Mouse (Mus musculus) CH12.LX (cell line): Measurements from ENCODE around the gene Trip4. TPM values are rescaled to one million over a fixed set of nuclear protein-coding genes. Genes with fewer than 3 reads are reported as not detected.

Source experiments
- DNase-seq: peaks from one replicate; pipeline ENCODE4 v3.0.0-alpha.2; 2013; ENCODE audit errors: extremely low read depth
- H3K27ac ChIP-seq: 2 replicates; pipeline ENCODE4 v1.5.1; 2012; ENCODE audit warnings: low read depth, mild to moderate bottlenecking, control low read depth, moderate library complexity; ENCODE audit not compliant: insufficient read depth
- H3K27me3 ChIP-seq: replicated peaks from 2 replicates; pipeline ENCODE3; 2012; ENCODE audit warnings: inconsistent platforms
- H3K36me3 ChIP-seq, 2 experiments: replicated peaks in 1 of 2; 2 replicates each; pipeline versions ENCODE3 to v1.6.1; 2012; ENCODE audit warnings: inconsistent platforms in 1 of 2, low read length in 1 of 2, mild to moderate bottlenecking in 1 of 2, mixed read lengths in 1 of 2, moderate library complexity in 1 of 2; ENCODE audit not compliant: control insufficient read depth in 1 of 2, insufficient read depth in 1 of 2
- H3K4me1 ChIP-seq, 2 experiments: 2 replicates each; pipeline ENCODE4 v1.6.1; 2012; ENCODE audit warnings: inconsistent platforms in 1 of 2, moderate library complexity in 1 of 2; ENCODE audit not compliant: insufficient read depth in 2 of 2, control insufficient read depth in 1 of 2
- H3K4me2 ChIP-seq: 2 replicates; pipeline ENCODE4 v1.6.1; 2012; ENCODE audit warnings: low read depth, mild to moderate bottlenecking, control low read depth; ENCODE audit not compliant: poor library complexity, insufficient read depth, severe bottlenecking
- H3K4me3 ChIP-seq, 3 experiments: fragments of 150-350 bp in 1 of 3; sonication (generic) in 1 of 3; replicated peaks in 1 of 3; 2 replicates each; pipeline versions ENCODE3 to v1.5.1; 2011 to 2012; ENCODE audit warnings: low read depth in 2 of 3, low read length in 2 of 3, mild to moderate bottlenecking in 2 of 3, moderate library complexity in 2 of 3, control low read depth in 1 of 3, improper control_type of control experiment in 1 of 3, inconsistent platforms in 1 of 3, mixed read lengths in 1 of 3; ENCODE audit not compliant: poor library complexity in 1 of 3
- H3K79me2 ChIP-seq: replicated peaks from 2 replicates; pipeline ENCODE4 v1.6.1; 2012; ENCODE audit warnings: mild to moderate bottlenecking, moderate library complexity; ENCODE audit not compliant: control insufficient read depth, poor library complexity, insufficient read depth, severe bottlenecking; ENCODE audit errors: extremely low read depth
- H3K9ac ChIP-seq: 2 replicates; pipeline ENCODE4 v1.6.1; 2012; ENCODE audit warnings: low read depth, mild to moderate bottlenecking, control low read depth, moderate library complexity; ENCODE audit not compliant: insufficient read depth
- H3K9me3 ChIP-seq: replicated peaks from 2 replicates; pipeline ENCODE3; 2012; ENCODE audit warnings: low read length, inconsistent platforms, mixed read lengths
- BHLHE40 ChIP-seq: IDR thresholded peaks from 2 replicates; pipeline ENCODE4 v1.6.1; 2011; ENCODE audit warnings: mild to moderate bottlenecking, low read depth, low read length, improper control_type of control experiment
- EP300 ChIP-seq: IDR thresholded peaks from 2 replicates; pipeline ENCODE4 v1.6.1; 2011; ENCODE audit warnings: low read length, improper control_type of control experiment
- ETS1 ChIP-seq: conservative IDR thresholded peaks from 2 replicates; pipeline ENCODE4 v1.6.1; 2012; ENCODE audit warnings: low read depth, mild to moderate bottlenecking, inconsistent platforms, low read length, improper control_type of control experiment, moderate library complexity
- HCFC1 ChIP-seq: IDR thresholded peaks from 2 replicates; pipeline ENCODE4 v1.6.1; 2012; ENCODE audit warnings: low read depth, mild to moderate bottlenecking, inconsistent platforms, low read length, improper control_type of control experiment
- JUND ChIP-seq: conservative IDR thresholded peaks from 2 replicates; pipeline ENCODE4 v1.6.1; 2011; ENCODE audit warnings: low read depth, low read length, improper control_type of control experiment
- KAT2A ChIP-seq: IDR thresholded peaks from 2 replicates; pipeline ENCODE4 v1.6.1; 2012; ENCODE audit warnings: low read length, improper control_type of control experiment, inconsistent platforms; ENCODE audit not compliant: insufficient replicate concordance
- MAFK ChIP-seq: IDR thresholded peaks from 2 replicates; pipeline ENCODE4 v1.6.1; 2011; ENCODE audit warnings: low read length, improper control_type of control experiment; ENCODE audit not compliant: insufficient replicate concordance
- MAZ ChIP-seq: IDR thresholded peaks from 2 replicates; pipeline ENCODE4 v1.6.1; 2012; ENCODE audit warnings: low read depth, mild to moderate bottlenecking, inconsistent platforms, low read length, improper control_type of control experiment, moderate library complexity
- NRF1 ChIP-seq: IDR thresholded peaks from 2 replicates; pipeline ENCODE4 v1.6.1; 2014; ENCODE audit warnings: low read depth, mild to moderate bottlenecking, inconsistent platforms, low read length, improper control_type of control experiment, moderate library complexity
- PAX5 ChIP-seq: IDR thresholded peaks from 2 replicates; pipeline ENCODE4 v1.6.1; 2012; ENCODE audit warnings: low read length, inconsistent platforms, mixed read lengths
- RAD21 ChIP-seq: IDR thresholded peaks from 2 replicates; pipeline ENCODE4 v1.6.1; 2011; ENCODE audit warnings: low read depth, mild to moderate bottlenecking, low read length, improper control_type of control experiment, moderate library complexity
- RCOR1 ChIP-seq: conservative IDR thresholded peaks from 2 replicates; pipeline ENCODE4 v1.6.1; 2012; ENCODE audit warnings: low read depth, mild to moderate bottlenecking, inconsistent platforms, low read length, improper control_type of control experiment
- SMC3 ChIP-seq: IDR thresholded peaks from 2 replicates; pipeline ENCODE4 v1.6.1; 2011; ENCODE audit warnings: low read depth, low read length, improper control_type of control experiment
- TBP ChIP-seq: conservative IDR thresholded peaks from 2 replicates; pipeline ENCODE4 v1.6.1; 2011; ENCODE audit warnings: low read depth, low read length, improper control_type of control experiment
- TCF12 ChIP-seq: IDR thresholded peaks from 2 replicates; pipeline ENCODE4 v1.6.1; 2014; ENCODE audit warnings: low read depth, mild to moderate bottlenecking, inconsistent platforms, low read length, improper control_type of control experiment
- UBTF ChIP-seq: IDR thresholded peaks from 2 replicates; pipeline ENCODE4 v1.6.1; 2012; ENCODE audit warnings: low read depth, mild to moderate bottlenecking, inconsistent platforms, low read length, improper control_type of control experiment, moderate library complexity
- USF1 ChIP-seq: IDR thresholded peaks from 2 replicates; pipeline ENCODE4 v1.6.1; 2014; ENCODE audit warnings: low read depth, mild to moderate bottlenecking, inconsistent platforms, low read length, improper control_type of control experiment
- ZC3H11A ChIP-seq: IDR thresholded peaks from 2 replicates; pipeline ENCODE4 v1.6.1; 2012; ENCODE audit warnings: low read depth, mild to moderate bottlenecking, inconsistent platforms, low read length, improper control_type of control experiment
- ZMIZ1 ChIP-seq: IDR thresholded peaks from 2 replicates; pipeline ENCODE4 v1.6.1; 2012; ENCODE audit warnings: low read depth, mild to moderate bottlenecking, inconsistent platforms, low read length, improper control_type of control experiment
- ZNF384 ChIP-seq: IDR thresholded peaks from 2 replicates; pipeline ENCODE4 v1.6.1; 2012; ENCODE audit warnings: low read depth, low read length, improper control_type of control experiment, inconsistent platforms
- dilution Hi-C: fragments of 300-500 bp; cut with MboI; formaldehyde crosslinking; loops from 2 replicates; pipeline ENCODE4 v1.14.3; 2020; ENCODE audit warnings: low sequenced_read_pairs; ENCODE audit not compliant: extremely low pct_unique_long_range_greater_than_20kb, extremely low pct_ligation_motif_present
- in situ Hi-C: fragments of 300-500 bp; cut with MboI; formaldehyde crosslinking; loops from 3 replicates; pipeline ENCODE4 v1.14.3; 2019; ENCODE audit warnings: low sequenced_read_pairs, low pct_ligation_motif_present, low pct_unique_long_range_greater_than_20kb, mixed read lengths
- polyA plus RNA-seq: library from polyadenylated mRNA; unstranded; fragments of >175 nt; gene quantifications from 2 replicates; pipeline ENCODE4 v1.2.1, GENCODE M21; 2012; ENCODE audit warnings: low read depth; ENCODE audit not compliant: insufficient read length
- total RNA-seq, 2 experiments: library from RNA; depleted of rRNA; stranded (reverse); fragments of 300-350 nt in 1 of 2; fragments of >200 nt in 1 of 2; gene quantifications; 2 replicates each; pipeline ENCODE4 v1.2.3; 2012 to 2014

Gene Trip4
- total and polyA plus RNA-seq, 3 experiments: 12.0 to 15.4 (median 14.4) TPM

- DNase-seq: no peak
- Histone ChIP-seq H3K36me3 (peaks cover 2 to 20% of the 10 kb centered on the region in 2 experiments), H3K9me3 (no peaks in the 10 kb centered on the region), H3K27ac (no peak overlapping the region), H3K27me3 (no peaks in the 10 kb centered on the region), H3K4me3 (no peak overlapping the region), H3K4me2 (no peak overlapping the region), H3K79me2 (no peaks in the 10 kb centered on the region), H3K9ac (no peak overlapping the region), H3K4me1 (peaks cover 0 to 43% of the 10 kb centered on the region in 2 experiments; a peak in 2 of 4 replicates)
- in situ Hi-C loops: no loop called here
- dilution Hi-C loops: no loop called here
- TF ChIP-seq PAX5 (no peak), BHLHE40 (no peak)
These were observed 75.4 kb downstream of the Trip4 start for GRCm38 (mm10) chr9:65833230-65833629.

- Histone ChIP-seq H3K9ac (no peak overlapping the region), H3K4me1 (peaks cover 0 to 43% of the 10 kb centered on the region in 2 experiments; a peak in 2 of 4 replicates), H3K4me3 (no peak overlapping the region), H3K79me2 (no peaks in the 10 kb centered on the region), H3K9me3 (no peaks in the 10 kb centered on the region), H3K27me3 (no peaks in the 10 kb centered on the region), H3K27ac (no peak overlapping the region), H3K4me2 (no peak overlapping the region), H3K36me3 (peaks cover 0 to 12% of the 10 kb centered on the region in 2 experiments)
- in situ Hi-C loops (no loop called here), dilution Hi-C loops (no loop called here)
- TF ChIP-seq MAZ (no peak), NRF1 (no peak), UBTF (no peak), RCOR1 (no peak), ZMIZ1 (no peak), HCFC1 (no peak), EP300 (no peak), ZNF384 (no peak), MAFK (no peak), PAX5 (no peak), TCF12 (no peak), JUND (no peak), ZC3H11A (no peak), USF1 (no peak), RAD21 (no peak), ETS1 (no peak), BHLHE40 (no peak), KAT2A (no peak), SMC3 (no peak), TBP (no peak)
- DNase-seq: no peak
These were observed 76.6 kb downstream of the Trip4 start for GRCm38 (mm10) chr9:65832041-65832440.
